Mouse (Mus musculus): ENCODE data around the gene Olfr1034.
"Not testable (repeated sequence)": the region's sequence is repeated elsewhere in the genome, so short reads cannot be mapped to it uniquely, and the experiment has no call there.

Olfr1034 gene

GRCm38 (mm10) chr2:86045561-86045960, at the start of gene Olfr1034:
TSS of gene Olfr1034 (plus strand) at chr2:86045861.
- CTCF ChIA-PET = no interaction called here

- CTCF ChIA-PET = no interaction called here
These were observed 40.4 kb upstream of the Olfr1034 start, which contains the start of gene Olfr1032 for GRCm38 (mm10) chr2:86005240-86005639. TSS of gene Olfr1032 (plus strand) at chr2:86005540.

- CTCF ChIA-PET = not testable (repeated sequence)
These were observed 25.3 kb upstream of the Olfr1034 start, which contains the start of gene Olfr1033 for GRCm38 (mm10) chr2:86020406-86020805. TSS of gene Olfr1033 (plus strand) at chr2:86020633.

- CTCF ChIA-PET = not testable (repeated sequence)
These were observed 24.1 kb upstream of the Olfr1034 start for GRCm38 (mm10) chr2:86021518-86021917.

GRCm38 (mm10) chr2:86050777-86051176, 5.1 kb downstream of the Olfr1034 start:
- CTCF ChIA-PET = not testable (repeated sequence)

GRCm38 (mm10) chr2:86063766-86064165, 18.1 kb downstream of the Olfr1034 start:
- CTCF ChIA-PET = not testable (repeated sequence)

GRCm38 (mm10) chr2:86070189-86070588, 24.5 kb downstream of the Olfr1034 start:
- CTCF ChIA-PET = no interaction called here

GRCm38 (mm10) chr2:86073692-86074091, 28.0 kb downstream of the Olfr1034 start, which contains the start of gene Olfr1036:
TSS of gene Olfr1036 (plus strand) at chr2:86073992.
- CTCF ChIA-PET = not testable (repeated sequence)

GRCm38 (mm10) chr2:86080478-86080877, 34.8 kb downstream of the Olfr1034 start:
- CTCF ChIA-PET = not testable (repeated sequence)

- CTCF ChIA-PET = no interaction called here
These were observed 41.6 kb downstream of the Olfr1034 start, which contains the start of gene Olfr1037 for GRCm38 (mm10) chr2:86087285-86087684. TSS of gene Olfr1037 (minus strand) at chr2:86087385.

Measured in spleen, embryonic (tissue).